Mouse (Mus musculus): Measurements from ENCODE around the gene Gm49661. TPM values are rescaled to one million over a fixed set of nuclear protein-coding genes. Genes with fewer than 3 reads are reported as not detected.
A peak's percentile ranks its signal among the peaks of the same experiment; 100 is the strongest.

Gm49661 gene
- polyA plus RNA-seq, 1 experiment from 2014 or later: not detected

DNA sequence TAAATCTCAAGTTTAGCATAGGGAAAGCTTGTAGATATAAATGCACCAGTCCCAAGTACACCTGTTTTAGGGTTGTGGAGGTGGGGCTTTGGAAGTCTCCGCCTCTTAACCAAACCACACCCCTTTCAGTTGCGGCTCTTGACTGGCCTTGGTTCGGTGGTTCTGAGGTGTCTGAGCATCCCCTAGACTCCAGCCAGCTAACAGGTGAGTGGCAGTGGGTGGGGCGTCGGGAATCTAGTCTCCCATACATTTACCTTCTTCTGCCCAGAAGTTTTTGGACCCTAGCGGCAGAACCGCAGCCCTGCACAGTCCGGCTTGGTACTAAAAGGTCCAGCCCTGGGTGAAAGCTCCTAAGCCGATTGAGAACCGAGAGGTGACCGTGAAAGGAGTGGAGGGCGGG is 19.5 kb downstream of the Gm49661 start:
- H3K9ac ChIP-seq (replicated peaks; ENCODE audit: low read length): no peak overlapping the region
- no peak overlapping the region for H3K4me3 ChIP-seq (ENCODE audit: low read length)
- no peak overlapping the region for H3K4me2 ChIP-seq (replicated peaks; ENCODE audit: low read depth, low read length)
- no peaks in the 10 kb centered on the region for H3K9me3 ChIP-seq (ENCODE audit: low read length)
- peaks cover 12% of the 10 kb centered on the region for H3K4me1 ChIP-seq (ENCODE audit: insufficient read depth, low read length)
- H3K36me3 ChIP-seq (ENCODE audit: insufficient read depth, low read length): no peaks in the 10 kb centered on the region
- H3K27ac ChIP-seq (ENCODE audit: low read length): no peak overlapping the region
- 20% methylated on average over 12 of the region's 12 CpGs for WGBS
- H3K27me3 ChIP-seq (ENCODE audit: insufficient read depth, low read length): peaks cover 58% of the 10 kb centered on the region
- ATAC-seq (ENCODE audit: low FRiP score, low TSS enrichment): no peak

- no peak overlapping the region for H3K27ac ChIP-seq (ENCODE audit: low read length)
- no peaks in the 10 kb centered on the region for H3K9me3 ChIP-seq (ENCODE audit: low read length)
- H3K4me2 ChIP-seq (replicated peaks; ENCODE audit: low read depth, low read length): no peak overlapping the region
- peaks cover 68% of the 10 kb centered on the region for H3K27me3 ChIP-seq (ENCODE audit: insufficient read depth, low read length)
- peak; percentile 37; the same call in 1 of the 2 replicates for ATAC-seq (ENCODE audit: low FRiP score, low TSS enrichment)
- no peak overlapping the region for H3K9ac ChIP-seq (replicated peaks; ENCODE audit: low read length)
- WGBS: 11% methylated on average over 9 of the region's 9 CpGs
- no peaks in the 10 kb centered on the region for H3K36me3 ChIP-seq (ENCODE audit: insufficient read depth, low read length)
- no peak overlapping the region for H3K4me3 ChIP-seq (ENCODE audit: low read length)
- peaks cover 12% of the 10 kb centered on the region for H3K4me1 ChIP-seq (ENCODE audit: insufficient read depth, low read length)
These were observed 22.0 kb downstream of the Gm49661 start for GRCm38 (mm10) chr8:84947241-84947545.

DNA sequence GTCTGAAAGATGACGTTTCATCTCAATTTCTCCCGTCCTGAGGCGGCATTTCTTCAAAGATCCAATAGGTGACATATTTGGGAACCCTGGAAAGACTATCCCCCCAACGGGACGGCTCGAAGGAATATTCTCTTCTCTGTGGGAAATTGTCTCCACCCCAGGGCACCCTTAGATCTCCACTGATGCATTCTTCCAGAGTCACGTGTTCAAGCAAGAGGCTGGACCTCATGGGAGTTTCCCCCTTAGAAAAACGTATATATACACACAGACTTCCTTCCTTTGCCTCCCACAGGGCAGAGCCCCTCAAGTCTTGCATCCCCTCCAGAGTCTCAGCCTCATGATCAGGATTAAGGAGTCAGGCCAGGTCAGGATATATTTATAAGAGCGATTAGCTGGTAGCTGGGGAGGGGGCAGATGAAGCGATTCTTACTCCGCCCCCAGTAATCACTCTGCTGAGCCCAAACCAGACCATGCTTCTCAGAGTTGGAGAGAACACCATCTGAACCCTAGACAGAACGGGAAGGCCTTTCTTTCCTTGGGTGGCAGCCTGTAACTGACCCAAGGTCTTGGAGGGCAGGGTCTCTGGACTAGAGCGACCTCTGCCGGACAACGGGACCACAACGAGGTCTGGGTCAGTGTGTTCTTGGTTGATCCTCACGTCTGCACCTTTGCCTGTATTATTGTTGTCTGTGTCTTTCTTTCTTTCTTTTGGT is 22.5 kb downstream of the Gm49661 start, which contains the start of gene Rtbdn:
TSS of gene Rtbdn (plus strand) at position 464 of the 713 bp plus-strand sequence.
- Histone ChIP-seq H3K9ac (replicated peaks; ENCODE audit: low read length) (peak within 1 kb of the TSS; percentile 33; the same call in 1 of the 2 replicates), H3K4me3 (ENCODE audit: low read length) (peak within 1 kb of the TSS; percentile 49), H3K4me1 (ENCODE audit: insufficient read depth, low read length) (peaks cover 12% of the 10 kb centered on the region), H3K4me2 (replicated peaks; ENCODE audit: low read depth, low read length) (peak within 1 kb of the TSS; percentile 69), H3K27ac (ENCODE audit: low read length) (no peak within 1 kb of the TSS), H3K9me3 (ENCODE audit: low read length) (no peaks in the 10 kb centered on the region), H3K36me3 (ENCODE audit: insufficient read depth, low read length) (no peaks in the 10 kb centered on the region), H3K27me3 (ENCODE audit: insufficient read depth, low read length) (peaks cover 68% of the 10 kb centered on the region)
- 12% methylated on average over 17 of the region's 17 CpGs for WGBS
- ATAC-seq (ENCODE audit: low FRiP score, low TSS enrichment): 0 out of 2 replicates have a peak, but pooled peaks have one; percentile 10

DNA sequence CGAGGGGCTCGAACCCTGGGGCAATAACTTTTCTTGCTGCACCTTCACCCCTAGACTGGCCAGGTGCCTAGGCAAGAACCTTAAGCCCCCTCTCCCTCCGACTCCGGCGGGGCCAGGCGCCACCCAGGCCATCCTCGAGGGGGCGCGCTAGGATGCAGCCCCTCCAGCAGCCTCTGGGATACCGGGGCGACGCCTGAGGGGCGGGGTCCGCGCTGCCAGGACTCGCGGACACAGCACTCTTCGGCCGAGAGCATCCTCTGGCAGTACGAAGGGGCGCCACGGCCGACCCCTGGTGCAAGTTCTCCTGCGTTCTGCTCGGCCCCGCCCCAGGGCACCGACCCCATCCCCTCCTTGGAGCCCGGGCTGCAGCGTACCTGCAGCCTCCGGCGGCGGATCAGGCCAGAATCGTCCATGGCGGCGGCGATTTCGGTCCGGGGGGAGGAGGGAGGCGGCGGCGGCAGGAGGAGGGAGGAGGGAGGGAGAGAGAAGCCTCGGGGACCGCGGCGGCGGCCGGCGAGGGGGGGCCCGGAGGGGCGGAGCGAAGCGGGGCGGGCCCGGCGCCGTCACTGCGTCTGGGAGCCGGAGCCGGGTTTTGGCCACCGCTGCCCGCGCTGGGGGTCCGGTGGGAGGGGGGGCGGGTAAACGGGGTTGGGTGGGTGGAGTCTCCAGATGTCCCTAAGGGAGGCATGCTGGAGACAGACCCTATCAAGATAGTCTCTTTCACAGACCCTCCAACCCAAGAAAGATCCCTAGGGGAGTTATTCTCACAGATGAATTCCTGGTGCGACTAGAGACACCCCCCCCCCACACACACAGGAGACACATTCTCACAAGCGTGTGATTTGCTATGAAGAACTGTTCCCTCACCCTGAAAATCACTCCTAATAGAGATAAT is 23.4 kb downstream of the Gm49661 start:
- ATAC-seq (ENCODE audit: low FRiP score, low TSS enrichment): no peak
- H3K27me3 ChIP-seq (ENCODE audit: insufficient read depth, low read length): peaks cover 67% of the 10 kb centered on the region
- whole genome bisulfite sequencing: 2% methylated on average over 43 of the region's 67 CpGs
- H3K36me3 ChIP-seq (ENCODE audit: insufficient read depth, low read length): no peaks in the 10 kb centered on the region
- peak overlapping the region; percentile 69 for H3K4me2 ChIP-seq (replicated peaks; ENCODE audit: low read depth, low read length)
- peaks cover 12% of the 10 kb centered on the region for H3K4me1 ChIP-seq (ENCODE audit: insufficient read depth, low read length)
- no peaks in the 10 kb centered on the region for H3K9me3 ChIP-seq (ENCODE audit: low read length)
- H3K4me3 ChIP-seq (ENCODE audit: low read length): peak overlapping the region; percentile 49
- H3K27ac ChIP-seq (ENCODE audit: low read length): no peak overlapping the region
- peak overlapping the region; percentile 33; the same call in 1 of the 2 replicates for H3K9ac ChIP-seq (replicated peaks; ENCODE audit: low read length)

DNA sequence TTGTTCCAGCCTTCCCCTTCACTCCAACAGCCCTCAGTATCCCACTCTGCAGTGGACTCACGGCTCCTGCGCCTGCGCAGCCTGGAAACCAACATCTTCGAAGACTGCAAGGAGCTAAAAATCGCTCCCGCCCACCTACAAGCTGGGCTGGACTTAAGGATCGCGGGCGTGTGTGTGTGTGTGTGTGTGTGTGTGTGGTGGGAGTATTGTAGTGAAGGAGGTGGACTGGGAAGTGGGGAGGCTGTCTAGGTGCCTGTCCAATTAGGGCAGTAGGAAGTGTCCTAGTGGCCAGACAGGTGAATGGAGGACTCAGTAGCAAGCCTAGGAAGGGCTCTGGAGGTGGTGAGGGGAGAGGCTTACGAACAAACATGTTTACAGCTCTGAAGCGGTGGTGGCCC is 24.0 kb downstream of the Gm49661 start:
- 5% methylated on average over 11 of the region's 11 CpGs for WGBS
- Histone ChIP-seq H3K27me3 (ENCODE audit: insufficient read depth, low read length) (peaks cover 66% of the 10 kb centered on the region), H3K36me3 (ENCODE audit: insufficient read depth, low read length) (no peaks in the 10 kb centered on the region), H3K4me2 (replicated peaks; ENCODE audit: low read depth, low read length) (peak overlapping the region; percentile 69; the same call in 1 of the 2 replicates), H3K9me3 (ENCODE audit: low read length) (no peaks in the 10 kb centered on the region), H3K9ac (replicated peaks; ENCODE audit: low read length) (no peak overlapping the region), H3K27ac (ENCODE audit: low read length) (no peak overlapping the region), H3K4me3 (ENCODE audit: low read length) (peak overlapping the region; percentile 49), H3K4me1 (ENCODE audit: insufficient read depth, low read length) (peaks cover 12% of the 10 kb centered on the region)
- no peak for ATAC-seq (ENCODE audit: low FRiP score, low TSS enrichment)

- Histone ChIP-seq H3K4me2 (replicated peaks; ENCODE audit: low read depth, low read length) (peak overlapping the region; percentile 12; the same call in 1 of the 2 replicates), H3K36me3 (ENCODE audit: insufficient read depth, low read length) (no peaks in the 10 kb centered on the region), H3K27me3 (ENCODE audit: insufficient read depth, low read length) (peaks cover 59% of the 10 kb centered on the region), H3K27ac (ENCODE audit: low read length) (no peak overlapping the region), H3K9ac (replicated peaks; ENCODE audit: low read length) (no peak overlapping the region), H3K9me3 (ENCODE audit: low read length) (no peaks in the 10 kb centered on the region), H3K4me1 (ENCODE audit: insufficient read depth, low read length) (peaks cover 12% of the 10 kb centered on the region), H3K4me3 (ENCODE audit: low read length) (peak overlapping the region; percentile 5; the same call in 1 of the 2 replicates)
- no peak for ATAC-seq (ENCODE audit: low FRiP score, low TSS enrichment)
- WGBS: 2% methylated on average over 26 of the region's 26 CpGs
These were observed 24.6 kb downstream of the Gm49661 start for GRCm38 (mm10) chr8:84944478-84945160.

- no peak overlapping the region for H3K27ac ChIP-seq (ENCODE audit: low read length)
- no peak overlapping the region for H3K4me3 ChIP-seq (ENCODE audit: low read length)
- no peak for ATAC-seq (ENCODE audit: low FRiP score, low TSS enrichment)
- no peak overlapping the region for H3K4me2 ChIP-seq (replicated peaks; ENCODE audit: low read depth, low read length)
- H3K4me1 ChIP-seq (ENCODE audit: insufficient read depth, low read length): peaks cover 12% of the 10 kb centered on the region
- H3K9me3 ChIP-seq (ENCODE audit: low read length): no peaks in the 10 kb centered on the region
- no peaks in the 10 kb centered on the region for H3K36me3 ChIP-seq (ENCODE audit: insufficient read depth, low read length)
- H3K27me3 ChIP-seq (ENCODE audit: insufficient read depth, low read length): peaks cover 57% of the 10 kb centered on the region
- WGBS: 17% methylated on average over 4 of the region's 4 CpGs
- no peak overlapping the region for H3K9ac ChIP-seq (replicated peaks; ENCODE audit: low read length)
These were observed 25.5 kb downstream of the Gm49661 start for GRCm38 (mm10) chr8:84943699-84944098.

DNA sequence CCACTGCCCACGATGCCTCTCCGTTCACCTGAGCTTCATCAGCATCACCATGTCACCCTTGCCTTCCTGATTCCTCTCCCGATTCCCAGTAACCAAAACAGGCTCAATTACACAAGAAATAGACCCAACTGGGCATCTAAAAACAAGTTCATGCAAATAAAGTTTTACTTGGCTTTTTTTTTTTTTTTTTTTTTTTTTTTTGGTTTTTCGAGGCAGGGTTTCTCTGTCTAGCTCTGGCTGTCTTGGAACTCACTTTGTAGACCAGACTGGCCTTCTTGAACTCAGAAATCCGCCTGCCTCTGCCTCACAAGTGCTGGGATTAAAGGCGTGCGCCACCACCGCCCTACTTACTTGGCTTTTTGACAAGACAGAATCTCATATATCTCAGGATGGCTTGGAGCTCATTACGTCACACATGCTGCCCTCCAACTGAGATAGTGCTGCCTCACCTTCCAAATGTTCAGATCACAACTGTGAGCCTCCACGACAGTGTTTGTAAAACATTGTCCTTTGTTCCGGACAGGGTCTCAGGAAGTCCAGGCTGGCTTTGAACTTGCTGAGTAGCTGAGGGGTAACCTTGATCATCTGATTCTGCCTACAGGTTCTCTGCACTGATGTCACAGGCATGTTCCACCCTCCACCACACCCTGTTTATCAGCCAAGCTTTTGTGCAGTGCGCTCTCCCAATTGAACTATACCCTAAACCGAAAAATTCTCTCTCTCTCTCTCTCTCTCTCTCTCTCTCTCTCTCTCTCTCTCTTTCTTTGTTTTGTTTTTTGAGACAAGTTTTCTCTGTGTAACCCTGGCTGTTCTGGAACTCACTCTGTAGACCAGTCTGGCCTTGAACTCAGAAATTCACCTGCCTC is 31.4 kb downstream of the Gm49661 start:
- H3K27ac ChIP-seq (ENCODE audit: low read length): no peak overlapping the region
- WGBS: 59% methylated on average over 13 of the region's 13 CpGs
- no peaks in the 10 kb centered on the region for H3K36me3 ChIP-seq (ENCODE audit: insufficient read depth, low read length)
- no peak for ATAC-seq (ENCODE audit: low FRiP score, low TSS enrichment)
- H3K9ac ChIP-seq (replicated peaks; ENCODE audit: low read length): no peak overlapping the region
- H3K27me3 ChIP-seq (ENCODE audit: insufficient read depth, low read length): peaks cover 57% of the 10 kb centered on the region
- no peaks in the 10 kb centered on the region for H3K9me3 ChIP-seq (ENCODE audit: low read length)
- H3K4me2 ChIP-seq (replicated peaks; ENCODE audit: low read depth, low read length): peak overlapping the region; percentile 56
- H3K4me1 ChIP-seq (ENCODE audit: insufficient read depth, low read length): peaks cover 17% of the 10 kb centered on the region
- H3K4me3 ChIP-seq (ENCODE audit: low read length): no peak overlapping the region

Data from kidney, embryonic 16.5 days (tissue).